Mouse (Mus musculus) ovary, postnatal 14 days (tissue): ENCODE measurements around the gene Necap1.

Source experiments
- DNase-seq: peaks from one replicate; pipeline ENCODE4 v3.0.0; 2022; ENCODE audit warnings: low spot score

The Necap1 gene

DNA sequence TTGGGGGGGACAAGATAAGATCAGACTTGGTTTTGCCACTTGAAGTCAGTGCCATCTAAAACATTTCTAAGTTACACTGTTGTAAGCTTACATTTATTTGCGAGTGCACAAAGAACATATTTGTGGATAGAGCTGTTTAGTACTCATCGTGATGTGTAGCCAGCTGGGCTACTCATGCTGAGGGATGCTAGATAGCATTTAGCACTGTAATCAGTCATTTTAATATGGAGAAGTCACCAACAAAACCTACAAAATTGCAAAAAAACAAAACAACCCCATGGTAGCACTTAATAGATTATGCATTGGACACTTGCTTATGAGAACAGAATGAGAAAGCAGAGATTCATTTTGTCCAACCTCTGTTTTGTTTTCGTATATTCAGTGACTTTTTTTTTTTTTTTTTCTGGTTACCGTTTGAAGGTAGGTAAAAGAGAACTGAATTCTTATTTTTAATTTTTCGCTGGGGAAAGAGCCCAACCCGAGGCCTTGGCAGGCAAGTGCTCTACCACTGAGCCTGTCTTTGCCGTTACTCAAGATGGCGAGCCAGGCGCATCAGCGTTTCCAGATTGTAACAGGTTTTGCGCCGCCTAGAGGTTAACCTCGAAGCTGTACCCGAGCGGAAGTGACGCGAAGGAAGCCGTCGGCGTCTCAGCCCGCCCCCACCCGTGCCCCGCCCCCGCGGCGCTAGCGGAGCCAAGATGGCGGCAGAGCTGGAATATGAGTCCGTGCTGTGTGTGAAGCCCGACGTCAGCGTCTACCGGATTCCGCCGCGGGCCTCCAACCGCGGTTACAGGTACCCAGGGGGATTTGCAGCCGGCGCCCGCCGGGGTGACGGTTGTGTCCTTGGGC is at the start of gene Necap1:
Gene Necap1 (plus strand): TSS at position 604 of the 849 bp plus-strand sequence.
- DNase-seq, result peak; percentile 94

DNA sequence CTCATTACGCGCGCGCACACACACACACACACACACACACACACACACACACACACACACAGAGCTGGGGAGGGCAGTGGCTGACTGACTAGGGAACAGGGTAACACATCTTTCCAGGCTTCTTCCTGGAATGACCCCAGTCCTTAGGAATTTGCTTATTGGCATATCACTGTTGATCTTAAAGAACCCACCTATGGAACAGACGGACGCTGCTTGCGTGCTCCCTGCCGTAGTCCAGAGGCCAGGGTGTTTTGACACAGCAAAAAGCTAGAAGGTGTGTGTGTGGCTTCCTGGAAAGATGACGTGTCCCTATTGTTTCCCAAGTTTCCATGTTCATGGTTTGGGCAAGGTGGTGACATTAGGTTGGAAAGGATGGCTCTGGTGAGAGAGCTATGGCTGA is 49.1 kb upstream of the Necap1 start:
- no peak for DNase-seq

DNA sequence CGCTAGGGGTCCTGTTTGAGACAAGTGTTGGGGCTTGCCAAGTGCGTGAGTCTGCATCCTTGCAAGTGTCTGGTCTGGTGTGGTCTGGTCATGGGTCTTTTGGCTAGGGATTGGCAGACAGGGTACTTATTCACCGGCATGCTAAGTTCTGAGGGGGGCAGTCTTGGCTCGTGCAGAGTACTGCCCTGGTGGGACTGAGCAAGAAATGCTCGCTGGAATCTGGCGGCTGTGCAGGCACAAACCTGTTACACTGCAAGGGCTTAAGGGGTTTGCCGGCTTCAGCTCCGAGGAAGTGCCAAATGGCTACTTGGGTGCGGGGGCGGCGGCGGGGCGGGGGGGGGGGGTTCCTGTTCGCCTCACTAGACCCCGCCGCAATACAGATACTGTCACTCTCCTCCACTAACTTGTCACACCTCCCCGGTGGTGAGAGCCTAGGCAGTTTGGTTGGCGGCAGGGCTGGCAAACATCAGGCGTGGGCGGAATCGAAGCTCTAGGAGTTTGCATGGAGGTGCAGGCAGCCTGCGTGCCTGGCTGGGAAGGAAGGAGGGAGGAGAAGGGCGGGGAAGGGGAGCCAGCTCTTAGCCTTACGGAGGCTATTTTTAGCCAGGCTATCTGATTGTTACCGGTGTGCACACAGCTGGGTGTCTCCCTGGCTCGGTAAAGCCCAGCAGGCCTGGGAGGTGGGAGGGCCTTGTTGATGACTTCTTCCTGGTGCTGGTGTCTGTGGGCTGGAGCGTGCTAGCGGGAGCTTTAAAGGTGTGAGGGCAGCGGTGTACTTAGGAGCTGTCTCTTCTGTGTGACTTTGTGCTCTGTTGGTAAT is 48.1 kb upstream of the Necap1 start:
- DNase-seq, result peak; percentile 60

DNA sequence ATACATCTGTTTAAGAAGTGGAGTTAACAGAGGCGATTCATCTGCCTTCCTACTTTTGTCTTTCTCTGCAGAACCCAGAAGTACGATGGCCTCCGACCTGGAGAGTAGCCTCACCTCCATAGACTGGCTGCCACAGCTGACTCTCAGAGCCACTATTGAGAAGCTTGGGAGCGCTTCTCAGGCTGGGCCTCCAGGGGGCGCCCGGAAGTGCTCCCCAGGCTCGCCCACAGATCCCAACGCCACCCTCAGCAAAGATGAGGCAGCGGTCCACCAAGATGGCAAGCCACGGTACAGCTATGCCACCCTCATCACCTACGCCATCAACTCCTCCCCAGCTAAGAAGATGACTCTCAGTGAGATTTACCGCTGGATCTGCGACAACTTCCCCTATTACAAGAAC is 46.2 kb upstream of the Necap1 start:
- no peak for DNase-seq

DNA sequence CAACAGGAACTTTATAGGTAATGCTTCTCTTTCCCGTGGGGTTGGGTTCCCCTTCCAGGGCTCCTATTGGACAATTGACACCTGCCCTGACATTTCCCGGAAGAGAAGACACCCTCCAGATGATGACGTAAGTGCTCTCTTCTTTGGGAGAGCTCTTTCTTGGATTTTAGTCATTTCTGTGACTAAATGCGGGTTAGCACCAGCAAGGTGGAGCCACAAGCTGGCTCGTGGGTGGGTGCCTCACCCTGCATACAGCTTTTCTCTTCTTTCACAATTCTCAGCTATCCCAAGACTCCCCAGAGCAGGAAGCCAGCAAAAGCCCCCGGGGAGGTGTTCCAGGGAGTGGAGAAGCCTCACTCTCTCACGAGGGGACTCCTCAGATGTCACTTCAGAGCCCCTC is 41.4 kb upstream of the Necap1 start:
- DNase-seq, result no peak

DNA sequence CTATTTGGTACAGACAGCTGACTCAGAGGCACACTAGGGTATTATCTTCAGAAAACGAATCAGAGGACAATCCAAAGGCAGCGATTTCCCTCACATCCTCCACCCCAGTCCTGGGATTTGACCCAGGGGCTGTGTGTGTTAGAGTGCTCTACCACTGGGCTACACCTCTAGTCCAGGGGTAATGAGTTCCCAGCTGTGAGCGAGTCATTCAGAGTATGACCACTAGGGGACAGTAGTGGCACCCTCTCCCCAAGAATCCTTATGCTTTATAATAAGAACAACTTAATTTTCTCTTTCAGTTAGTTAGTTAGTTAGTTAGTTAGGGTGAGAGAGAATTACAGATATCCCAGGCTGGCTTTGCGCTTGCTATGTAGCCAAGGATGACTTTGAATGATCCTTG is 39.9 kb upstream of the Necap1 start:
- no peak for DNase-seq

DNA sequence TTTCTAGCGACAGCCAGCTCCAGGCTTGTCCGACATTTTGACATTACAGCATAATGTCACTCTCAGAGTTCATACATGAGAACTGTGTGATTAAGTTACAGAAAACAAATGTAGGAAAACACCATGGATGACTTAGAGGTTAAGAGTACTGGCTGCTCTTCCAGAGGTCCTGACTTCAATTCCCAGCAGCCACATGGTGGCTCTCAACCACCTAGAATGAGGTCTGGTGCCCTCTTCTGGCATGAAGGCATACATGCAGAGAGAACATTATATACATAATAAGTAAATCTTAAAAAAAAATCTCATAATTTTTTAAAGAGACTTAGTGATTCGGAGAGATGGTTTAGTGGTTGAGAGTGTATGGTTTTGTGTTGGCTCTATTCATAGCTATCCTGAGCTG is 37.3 kb upstream of the Necap1 start:
- DNase-seq, result no peak

DNA sequence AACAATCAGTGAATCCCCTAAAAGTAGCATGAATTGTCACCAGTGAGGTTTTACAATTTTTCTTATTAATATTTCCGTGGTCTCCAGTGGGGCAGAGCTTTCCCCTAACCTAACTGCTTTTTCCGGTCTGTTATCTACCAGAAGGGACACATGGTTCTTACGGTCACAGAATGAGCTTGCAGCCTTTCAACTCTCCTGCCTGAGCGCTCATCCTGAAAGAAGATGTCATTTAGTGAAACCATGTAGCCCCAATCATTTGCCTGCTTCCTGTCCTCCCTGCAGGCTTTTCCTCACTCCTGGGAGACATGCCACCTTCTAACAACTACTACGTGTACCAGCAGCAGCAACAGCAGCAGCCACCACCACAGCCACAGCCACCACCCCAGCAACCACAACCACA is 36.7 kb upstream of the Necap1 start:
- DNase-seq, result no peak

DNA sequence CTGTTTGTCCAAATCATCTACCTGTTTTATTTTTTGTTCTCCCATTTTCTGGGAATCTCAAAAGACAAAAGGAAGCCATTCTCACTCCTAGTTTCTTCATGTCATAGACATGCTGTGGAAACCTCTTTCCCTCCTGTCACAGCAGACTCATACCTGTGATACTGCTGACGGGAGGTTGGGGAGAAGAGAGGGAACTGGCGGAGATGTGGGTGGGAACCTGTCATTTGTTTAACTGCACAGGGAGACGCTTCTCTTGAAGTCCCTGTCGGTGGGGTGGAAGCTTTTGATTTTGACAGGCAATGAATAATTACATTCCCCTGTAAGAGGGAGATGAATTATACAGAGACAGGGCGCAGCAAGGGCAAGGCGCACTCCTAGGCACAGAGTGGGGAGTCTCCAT is 30.5 kb upstream of the Necap1 start:
- DNase-seq, result no peak

DNA sequence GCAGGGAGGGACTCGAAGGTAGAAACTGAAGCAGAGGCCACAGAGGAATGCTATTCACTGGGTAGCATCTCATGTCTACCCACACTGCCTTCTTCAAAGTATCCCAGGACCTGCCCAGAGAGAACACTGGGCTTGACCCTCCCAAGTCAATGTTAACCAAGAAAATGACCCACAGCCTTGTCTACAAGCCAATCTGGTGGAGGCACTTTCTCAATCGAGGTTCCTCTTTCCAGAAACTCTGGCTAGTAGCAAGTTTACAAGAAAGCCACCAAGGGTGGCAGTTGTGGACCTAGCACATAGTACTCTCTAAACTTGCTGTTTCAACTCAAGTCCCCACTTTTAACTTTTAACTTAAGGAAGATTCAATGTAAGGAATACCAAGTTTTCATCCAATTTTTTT is 21.6 kb upstream of the Necap1 start:
- DNase-seq, result no peak

DNA sequence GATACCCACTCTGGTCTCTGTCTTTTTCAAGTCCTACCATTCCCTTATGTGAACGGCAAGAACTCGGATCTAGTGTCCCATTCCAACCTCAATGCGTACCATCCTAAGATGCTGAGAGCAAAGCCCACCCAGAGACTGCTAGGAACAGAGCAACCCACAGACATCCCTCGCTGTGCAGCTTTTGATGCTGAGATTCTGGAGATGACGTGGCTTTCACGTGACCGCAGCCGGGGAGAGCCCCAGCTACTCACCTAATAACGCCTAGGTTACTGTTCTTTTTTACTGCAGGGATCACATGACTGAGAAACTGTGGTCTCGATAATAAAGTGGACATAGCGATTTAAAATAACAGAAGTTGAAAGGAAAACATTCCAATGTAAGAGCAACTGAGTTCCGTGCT is 19.7 kb upstream of the Necap1 start:
- no peak for DNase-seq

DNA sequence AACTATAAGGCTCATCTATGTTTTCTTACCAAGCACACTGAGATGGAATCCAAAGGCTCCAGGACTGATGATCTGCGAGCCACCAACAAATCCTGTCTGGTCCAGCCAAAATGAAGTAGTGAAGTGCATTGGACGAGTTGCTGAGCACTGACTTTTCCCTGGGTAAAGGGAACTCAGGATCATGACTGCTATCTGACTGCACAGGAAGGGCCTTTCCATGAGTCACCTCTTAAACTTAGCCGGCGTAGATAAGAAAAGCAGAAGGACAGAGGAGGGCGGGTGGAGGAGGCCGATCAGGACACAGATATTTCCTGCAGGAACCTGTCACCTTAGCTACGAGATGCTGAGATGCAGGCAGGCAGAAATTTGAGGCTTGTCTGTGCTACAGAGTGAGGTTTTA is 18.3 kb upstream of the Necap1 start, which contains the start of gene C3ar1:
Gene C3ar1 (minus strand): TSS at position 207 of the 400 bp plus-strand sequence.
- no peak for DNase-seq

DNA sequence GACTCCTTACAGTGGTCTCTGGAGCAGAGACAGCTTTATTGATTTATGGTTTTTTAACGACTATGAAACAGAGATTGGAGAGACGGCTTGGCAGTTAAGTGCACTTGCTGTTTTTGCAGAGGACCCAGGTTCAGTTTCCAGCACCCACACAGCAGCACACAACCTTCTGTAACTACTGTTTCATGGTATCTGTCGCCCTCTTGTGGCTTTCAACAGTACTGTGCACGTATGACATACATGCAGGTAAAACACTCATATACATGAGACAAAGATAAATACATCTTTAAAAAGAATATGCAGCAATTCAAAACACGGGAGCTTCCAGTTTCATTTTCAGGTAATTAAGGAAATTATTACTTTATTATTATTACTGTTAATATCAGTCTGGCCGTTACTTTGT is 11.8 kb upstream of the Necap1 start:
- no peak for DNase-seq

DNA sequence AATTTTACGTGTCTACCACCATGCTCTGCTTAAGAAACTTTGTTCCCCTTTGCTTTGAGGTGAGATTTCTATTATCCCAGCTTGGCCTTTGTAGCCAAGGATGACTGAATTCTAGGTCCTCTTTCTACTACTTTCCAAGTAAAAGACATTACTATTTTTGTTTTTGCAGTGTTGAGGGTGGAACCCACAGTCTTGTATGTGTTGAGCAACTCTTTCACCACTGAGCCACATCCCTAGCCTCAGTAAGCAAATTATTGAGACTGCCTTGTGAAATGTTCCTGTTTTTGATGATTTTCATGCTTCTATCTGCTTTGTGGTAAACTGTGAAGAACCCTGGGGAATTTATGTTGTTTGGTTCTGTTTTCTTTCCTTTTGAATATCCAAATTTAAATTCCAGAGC is 11.4 kb upstream of the Necap1 start:
- DNase-seq, result no peak

DNA sequence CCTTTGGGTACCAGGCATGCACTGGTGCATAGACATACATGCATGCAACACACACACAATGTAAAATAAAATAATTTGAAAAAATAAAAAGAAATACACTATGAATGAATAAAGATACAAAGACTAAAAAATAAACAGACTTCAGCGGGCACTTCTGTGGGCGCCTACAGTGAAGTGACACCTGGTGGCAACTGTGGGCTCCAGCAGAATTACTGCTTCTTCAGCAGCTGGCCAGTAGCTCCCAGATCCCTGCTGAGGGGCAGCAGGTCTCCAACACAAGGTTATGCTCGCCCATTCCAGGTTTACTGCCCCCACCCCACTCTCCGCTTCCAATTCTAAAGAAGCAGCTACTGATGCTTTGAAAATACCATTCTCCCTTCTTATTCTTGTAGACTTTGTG is 6.4 kb upstream of the Necap1 start:
- no peak for DNase-seq

DNA sequence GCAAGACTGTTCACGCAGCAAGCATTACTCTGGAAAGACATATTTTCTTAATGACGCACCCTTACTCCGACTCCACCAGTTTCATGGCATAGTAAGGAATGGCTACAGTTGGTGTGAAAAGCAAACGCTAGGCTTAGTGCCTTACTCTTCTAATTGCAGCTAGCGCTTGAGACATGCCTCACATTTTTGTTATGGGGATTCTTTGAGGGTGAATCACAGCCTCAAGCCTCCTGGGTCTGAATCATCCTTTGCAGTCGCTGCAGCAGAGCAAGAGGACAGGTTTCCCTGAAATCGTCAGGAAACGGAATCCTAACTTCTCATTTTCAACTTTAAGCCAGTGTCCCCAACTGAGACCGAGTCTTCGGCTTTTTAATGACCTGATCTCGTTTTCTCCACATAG is 4.4 kb upstream of the Necap1 start:
- DNase-seq, result no peak

DNA sequence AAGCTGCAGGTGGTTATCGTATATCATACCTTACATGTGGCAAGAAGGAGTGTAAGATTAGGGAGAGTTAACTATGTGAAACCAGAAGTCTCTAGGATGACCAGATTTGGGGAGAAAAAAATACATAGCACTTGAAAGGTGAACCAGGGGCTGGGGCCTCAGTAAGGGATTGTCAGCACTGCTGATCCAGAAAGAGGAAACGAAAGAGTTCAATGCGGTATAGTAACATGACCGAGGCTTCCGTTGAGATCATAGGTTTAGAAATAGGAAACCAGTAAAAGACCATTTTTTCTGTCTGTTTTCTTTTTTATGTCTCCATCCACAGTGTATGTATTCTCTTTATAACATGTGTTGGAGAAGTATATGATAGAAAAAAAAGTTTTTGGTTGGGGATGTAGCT is 1.5 kb upstream of the Necap1 start:
- DNase-seq, result no peak

DNA sequence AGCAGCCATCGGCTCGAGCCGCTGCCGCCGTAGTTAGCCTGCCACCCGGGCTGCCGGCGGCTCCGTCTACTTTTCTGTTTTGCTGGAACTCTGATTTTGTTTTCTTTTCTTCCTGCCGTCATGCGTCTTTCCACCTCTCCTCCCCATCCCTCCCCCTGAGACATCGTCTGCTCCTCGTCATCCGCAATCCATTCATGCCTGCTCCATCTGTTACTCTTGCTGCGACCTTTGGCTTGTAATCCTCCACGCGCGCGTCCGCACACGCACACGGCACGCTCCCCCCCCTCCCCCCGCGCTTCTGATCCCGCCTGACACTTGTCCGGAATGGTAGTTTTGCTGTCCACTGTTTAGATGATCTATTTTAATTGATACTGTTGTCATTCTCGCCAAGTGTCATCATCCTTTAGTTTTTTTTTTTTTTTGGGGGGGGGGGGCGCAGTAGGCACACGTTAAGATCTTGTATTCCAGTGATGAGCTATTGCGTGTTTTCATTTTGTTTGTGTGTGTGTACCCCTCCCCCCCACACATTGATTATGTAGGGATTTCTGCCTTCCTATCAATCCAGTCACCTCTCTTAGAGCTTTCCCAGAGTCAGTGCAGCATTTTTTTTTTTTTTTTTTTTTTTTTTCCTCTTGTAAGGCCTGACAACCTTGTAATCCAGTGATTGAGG is 581 bp downstream of the Necap1 start:
- no peak for DNase-seq

DNA sequence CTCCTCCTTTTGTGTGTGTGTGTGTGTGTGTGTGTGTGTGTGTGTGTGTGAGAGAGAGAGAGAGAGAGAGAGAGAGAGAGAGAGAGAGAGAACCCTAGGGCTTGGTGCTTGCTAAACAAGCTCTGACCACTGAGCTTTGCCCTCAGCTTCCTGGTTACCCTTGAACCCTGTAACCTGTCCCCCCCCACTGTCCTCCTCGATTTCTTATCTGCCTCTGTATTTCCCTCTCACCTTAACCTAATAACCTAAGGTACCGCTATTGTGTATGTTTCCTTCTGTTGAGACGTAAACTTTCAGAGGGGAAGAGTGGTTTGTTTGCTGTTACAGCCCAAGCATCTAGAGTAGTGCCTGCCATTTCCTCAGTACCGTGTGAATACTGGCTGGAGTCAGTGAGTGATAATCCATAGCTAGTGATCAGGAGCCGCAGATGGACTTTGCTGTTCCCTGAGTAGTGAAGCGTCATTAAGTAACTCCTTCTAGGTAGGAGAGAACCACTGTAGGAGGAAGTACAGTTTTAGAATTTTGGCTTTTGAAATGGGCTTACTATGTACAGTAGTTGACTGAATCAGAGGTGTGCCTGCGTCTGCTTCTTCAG is 5.0 kb downstream of the Necap1 start:
- no peak for DNase-seq

DNA sequence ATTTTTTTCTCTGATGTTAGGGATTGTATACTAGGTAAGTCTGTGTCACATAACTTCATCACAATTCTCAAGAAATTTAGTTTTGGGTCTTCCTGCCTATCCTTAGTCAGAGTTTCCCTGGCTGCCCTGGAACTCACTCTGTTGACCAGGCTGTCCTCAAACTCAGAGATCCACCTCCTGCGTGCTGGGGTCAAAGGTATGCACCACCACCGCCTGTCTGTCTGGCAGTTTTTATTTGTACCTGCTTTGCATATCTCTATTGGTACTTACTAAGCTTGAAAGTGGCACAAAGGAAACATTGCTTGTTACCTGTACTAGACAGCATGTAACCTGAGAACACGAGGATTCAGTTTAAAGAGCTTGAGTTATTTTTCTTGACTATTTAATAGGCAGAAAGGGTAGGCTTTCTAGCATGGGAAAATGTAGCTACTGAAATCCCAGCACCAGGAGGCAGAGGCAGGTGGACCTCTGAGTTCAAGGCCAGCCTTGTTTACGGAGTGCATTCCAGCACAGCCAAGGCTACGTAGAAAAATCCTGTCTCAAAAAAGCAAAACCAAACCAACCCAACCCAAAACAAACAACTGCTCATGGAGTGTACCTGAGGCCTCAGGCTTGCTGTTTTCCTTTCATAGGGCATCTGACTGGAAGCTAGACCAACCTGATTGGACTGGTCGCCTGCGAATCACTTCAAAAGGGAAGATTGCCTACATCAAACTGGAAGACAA is 5.7 kb downstream of the Necap1 start:
- DNase-seq, result no peak

DNA sequence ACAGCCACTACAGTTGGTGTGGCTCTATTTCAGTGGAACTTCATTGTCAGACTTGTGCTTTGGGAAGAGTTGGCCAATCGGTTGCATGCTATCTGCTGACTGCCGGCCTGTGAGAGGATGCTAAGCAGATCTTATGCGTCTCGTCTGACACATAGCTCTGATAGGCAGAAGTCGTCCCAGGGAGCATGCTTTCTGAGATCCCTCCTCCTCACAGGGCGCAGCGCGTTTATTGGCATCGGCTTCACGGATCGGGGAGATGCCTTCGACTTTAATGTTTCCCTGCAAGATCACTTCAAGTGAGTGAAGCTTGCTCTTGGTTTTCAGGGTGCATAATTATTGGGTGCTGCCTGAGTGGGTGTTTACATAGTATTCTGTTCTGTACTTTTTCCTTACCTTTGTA is 7.0 kb downstream of the Necap1 start:
- DNase-seq, result no peak

DNA sequence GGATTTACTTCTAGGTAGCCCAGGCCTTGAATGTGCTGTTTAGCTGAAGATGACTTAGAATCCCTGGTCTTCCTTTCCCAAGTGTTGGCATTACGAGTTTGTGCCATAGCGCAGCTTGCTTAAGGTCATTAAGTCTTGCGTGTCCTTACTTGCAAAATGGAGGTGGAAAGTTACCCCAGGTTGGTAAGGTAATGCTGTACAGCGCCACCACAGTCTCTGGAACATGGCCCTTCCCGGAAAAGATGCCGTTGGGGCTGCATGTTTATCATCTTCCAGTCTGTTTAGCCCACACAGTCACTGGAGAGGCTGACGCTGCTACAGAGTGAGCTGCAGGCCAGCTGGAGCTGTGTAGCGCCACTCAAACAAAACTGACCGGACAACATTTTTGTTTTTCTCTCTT is 9.3 kb downstream of the Necap1 start:
- DNase-seq, result no peak
